Mouse (Mus musculus) neutrophil, adult 5-6 weeks (primary cell): ENCODE results near the gene Defb22. TPM values are rescaled to one million over a fixed set of nuclear protein-coding genes. Genes with fewer than 3 reads are reported as not detected.

Experiments
- ATAC-seq: fragments of 151-379, 151-347 bp; 2 replicates; pipeline ENCODE4 v1.8.0; 2017; ENCODE audit warnings: mild to moderate bottlenecking, moderate TSS enrichment; ENCODE audit not compliant: insufficient number of reproducible peaks, poor library complexity, low FRiP score, severe bottlenecking; ENCODE audit errors: extremely low read depth
- total RNA-seq: library from RNA; stranded (forward); fragments of 200-1000 nt; gene quantifications from 2 replicates; pipeline ENCODE4 v1.2.3, GENCODE M21; 2017

Gene Defb22
- not detected in 2 replicates for total RNA-seq

GRCm38 (mm10) chr2:152490038-152490437 is at the start of gene Defb22:
Gene Defb22, minus strand, starts transcription at chr2:152490138.
- ATAC-seq = no peak

GRCm38 (mm10) chr2:152517981-152518380 is 28.0 kb upstream of the Defb22 start, which contains the start of gene Defb28:
Gene Defb28, plus strand, starts transcription at chr2:152518255.
- ATAC-seq = no peak

DNA sequence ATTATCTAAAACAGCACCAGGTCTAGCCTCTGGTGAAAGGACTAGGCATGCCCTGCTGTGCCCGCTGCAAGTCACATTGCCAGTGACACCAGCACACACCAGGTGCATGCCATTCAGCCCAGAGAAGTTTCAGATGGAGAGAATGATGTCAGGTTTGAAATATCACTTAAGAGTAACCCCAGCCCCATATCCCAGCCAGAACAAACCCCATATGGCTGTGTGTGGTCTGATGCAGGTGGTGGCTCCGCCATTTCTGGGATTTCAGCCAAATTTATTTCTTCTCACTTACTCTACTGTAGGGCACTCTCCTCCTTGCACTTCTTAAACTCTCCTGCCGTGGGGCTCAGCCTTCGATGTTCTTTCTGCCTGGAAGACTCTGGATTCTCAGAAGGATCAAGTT is 26.1 kb upstream of the Defb22 start:
- ATAC-seq = no peak

DNA sequence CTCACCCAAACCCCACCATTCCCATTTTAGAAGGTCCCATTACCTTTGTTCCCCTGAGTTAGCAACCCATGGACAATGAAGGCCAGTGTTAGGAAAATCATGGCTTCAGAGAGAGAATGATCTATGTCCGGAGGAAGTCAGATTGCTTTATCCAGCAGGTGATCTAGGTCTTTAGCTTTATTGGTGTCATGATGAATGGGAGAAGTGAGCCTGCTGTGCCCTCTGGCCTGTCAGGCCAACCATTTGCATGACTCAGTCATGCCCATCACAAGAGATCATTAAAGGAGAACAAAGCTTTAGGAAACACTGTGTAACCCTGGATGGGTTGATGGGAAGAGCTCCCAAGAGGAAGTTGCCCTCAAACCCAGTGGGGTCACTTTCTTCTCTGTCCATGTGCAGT is 21.7 kb upstream of the Defb22 start, which contains the start of gene Defb26:
Gene Defb26, minus strand, starts transcription at position 101 of the 400 bp plus-strand sequence.
- ATAC-seq = no peak

DNA sequence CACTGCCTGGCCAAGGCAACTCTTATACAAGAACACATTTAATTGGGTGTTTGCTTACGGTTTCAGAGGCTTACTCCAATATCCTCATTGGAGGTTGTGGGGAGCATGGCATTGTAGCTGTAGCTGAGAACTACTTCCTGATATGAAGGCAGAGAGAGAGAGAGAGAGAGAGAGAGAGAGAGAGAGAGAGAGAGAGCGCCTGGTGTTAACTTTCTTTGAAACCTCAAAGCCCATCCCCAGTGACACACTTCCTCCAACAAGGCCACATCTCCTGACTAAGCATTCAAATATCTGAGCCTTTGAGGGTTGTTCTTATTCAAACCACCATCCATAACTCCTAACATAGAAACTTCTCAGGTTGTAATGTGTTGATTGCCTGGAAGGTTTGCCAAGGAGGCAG is 14.0 kb upstream of the Defb22 start:
- ATAC-seq = no peak

GRCm38 (mm10) chr2:152500863-152501229 is 10.9 kb upstream of the Defb22 start:
- ATAC-seq = no peak

DNA sequence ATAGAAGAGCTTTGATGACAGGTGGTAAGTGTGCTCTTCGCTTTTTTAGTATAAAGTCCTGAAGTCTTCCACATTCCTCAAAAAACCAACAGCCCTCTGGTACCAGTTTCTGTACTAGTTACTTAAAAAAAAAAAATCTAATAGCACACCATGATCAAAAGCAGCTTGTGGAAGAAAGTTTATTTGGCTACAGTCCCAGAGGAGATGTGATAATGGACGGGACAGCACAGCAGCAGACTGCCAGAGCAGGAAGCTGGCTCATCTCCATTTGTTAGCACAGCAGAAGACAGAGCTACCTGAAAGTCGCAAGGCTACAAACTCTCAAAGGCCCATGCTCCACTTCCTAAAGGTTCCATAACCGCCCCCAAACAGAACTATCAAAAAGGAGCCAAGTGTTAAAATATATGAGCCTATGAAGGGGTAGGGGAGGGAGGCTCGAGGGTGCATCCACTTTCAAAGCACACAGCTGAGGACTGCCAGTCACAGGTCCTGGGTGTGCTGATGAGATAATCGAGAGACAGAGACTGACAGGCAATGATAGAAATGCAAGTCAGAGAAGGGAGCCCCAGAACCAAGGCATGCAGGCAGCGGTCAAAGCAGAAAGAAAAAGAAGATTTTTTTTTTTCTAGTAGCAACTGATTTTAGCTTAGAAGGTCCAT is 10.4 kb upstream of the Defb22 start:
- no peak for ATAC-seq

DNA sequence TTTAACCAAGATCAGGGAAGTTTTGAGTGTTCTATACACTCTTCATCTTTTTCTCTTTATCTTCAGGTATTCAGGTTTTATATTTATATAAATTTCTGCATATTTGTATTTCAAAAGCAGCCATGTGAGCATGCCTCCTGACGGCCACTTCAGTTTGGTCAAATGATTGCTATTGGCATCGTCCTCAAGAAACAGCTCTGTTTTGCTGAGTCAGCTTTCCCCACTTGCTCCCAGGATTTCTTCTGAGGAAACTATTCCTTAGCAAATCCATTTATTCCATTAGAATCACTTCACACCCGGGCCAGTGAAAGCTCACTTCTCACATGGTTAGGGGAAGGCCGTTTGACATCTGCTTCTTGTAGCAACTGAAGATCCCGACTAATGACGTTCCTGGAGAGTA is 8.1 kb upstream of the Defb22 start:
- ATAC-seq = no peak

DNA sequence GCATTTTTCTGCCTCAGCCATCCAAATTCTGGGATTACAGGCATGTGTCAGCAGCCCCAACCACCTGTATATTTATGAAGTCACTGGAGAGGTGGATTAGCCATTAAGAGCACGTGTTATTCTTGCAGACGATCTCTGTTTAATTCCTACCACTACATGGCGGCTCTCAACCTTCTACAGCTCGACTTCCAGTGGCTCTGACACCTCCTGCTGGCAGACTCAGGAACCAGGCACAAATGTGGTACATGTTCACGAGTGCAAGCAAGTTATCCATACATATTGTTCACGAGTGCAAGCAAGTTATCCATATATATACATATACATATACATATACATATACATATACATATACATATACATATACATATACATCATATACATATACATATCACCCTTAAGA is 3.2 kb upstream of the Defb22 start:
- ATAC-seq = no peak

- no peak for ATAC-seq
Measured at GRCm38 (mm10) chr2:152487024-152487423, 2.9 kb downstream of the Defb22 start.

DNA sequence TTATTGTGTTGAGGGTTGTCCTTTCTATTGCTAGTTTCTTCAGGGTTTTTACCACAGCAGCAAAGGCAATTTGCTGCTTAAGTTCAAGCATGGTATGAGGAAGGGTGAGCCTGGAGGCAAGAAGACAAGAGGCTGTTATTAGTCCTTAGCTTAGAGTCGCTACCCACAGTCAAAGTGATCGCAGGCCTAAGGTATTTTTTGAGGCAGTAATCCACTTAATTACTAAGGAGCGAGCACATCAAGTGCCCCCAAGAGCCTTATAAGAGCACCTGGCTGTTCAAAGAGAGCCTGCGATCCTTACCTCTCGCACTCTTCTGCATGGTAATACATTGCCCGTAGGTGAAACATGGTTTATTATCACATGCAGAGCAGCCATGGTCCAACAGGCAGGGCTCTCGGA is 8.2 kb downstream of the Defb22 start:
- ATAC-seq = no peak

DNA sequence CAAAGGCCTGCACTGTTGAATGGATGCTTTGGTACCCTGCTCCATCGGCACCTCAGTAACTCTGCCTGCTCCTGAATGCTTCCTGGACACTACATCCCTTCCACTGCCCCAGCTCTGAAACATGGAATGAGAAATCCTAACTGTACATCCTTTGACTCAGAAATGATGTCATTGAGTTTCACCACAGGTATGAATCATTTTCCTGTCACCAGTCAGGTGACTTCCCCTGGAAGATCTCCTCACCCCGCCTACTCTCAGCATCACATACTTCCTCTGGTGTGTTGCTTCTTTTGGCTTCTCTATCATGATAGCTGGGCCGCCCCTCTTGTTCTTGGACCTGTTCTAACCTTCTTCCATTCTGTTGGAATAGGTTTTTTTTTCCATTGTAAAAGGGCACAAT is 9.1 kb downstream of the Defb22 start:
- ATAC-seq = no peak

- ATAC-seq = no peak
Measured at GRCm38 (mm10) chr2:152476763-152477162, 13.2 kb downstream of the Defb22 start, which contains the start of gene Defb20. Gene Defb20, plus strand, starts transcription at chr2:152477063.

- no peak for ATAC-seq
Measured at GRCm38 (mm10) chr2:152472434-152472833, 17.5 kb downstream of the Defb22 start.

DNA sequence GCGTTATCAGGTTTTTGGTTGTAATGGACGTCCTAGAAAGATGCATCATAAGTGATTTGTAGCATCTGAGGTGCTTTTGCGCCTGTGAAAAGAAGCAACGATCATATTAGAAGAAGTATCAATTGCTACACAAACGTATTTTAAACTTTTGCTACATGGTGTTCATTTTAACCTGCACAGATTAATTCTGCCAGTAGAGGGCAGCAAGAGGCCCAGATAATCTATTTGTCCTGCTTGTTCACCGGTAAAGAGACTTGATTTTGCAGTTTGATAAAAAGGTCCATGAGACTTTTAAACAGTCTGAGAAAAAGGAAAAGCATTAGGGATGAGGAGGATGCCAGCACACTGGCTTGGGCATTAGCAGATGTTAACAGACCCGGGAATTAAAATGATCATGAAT is 19.0 kb downstream of the Defb22 start:
- ATAC-seq = no peak

DNA sequence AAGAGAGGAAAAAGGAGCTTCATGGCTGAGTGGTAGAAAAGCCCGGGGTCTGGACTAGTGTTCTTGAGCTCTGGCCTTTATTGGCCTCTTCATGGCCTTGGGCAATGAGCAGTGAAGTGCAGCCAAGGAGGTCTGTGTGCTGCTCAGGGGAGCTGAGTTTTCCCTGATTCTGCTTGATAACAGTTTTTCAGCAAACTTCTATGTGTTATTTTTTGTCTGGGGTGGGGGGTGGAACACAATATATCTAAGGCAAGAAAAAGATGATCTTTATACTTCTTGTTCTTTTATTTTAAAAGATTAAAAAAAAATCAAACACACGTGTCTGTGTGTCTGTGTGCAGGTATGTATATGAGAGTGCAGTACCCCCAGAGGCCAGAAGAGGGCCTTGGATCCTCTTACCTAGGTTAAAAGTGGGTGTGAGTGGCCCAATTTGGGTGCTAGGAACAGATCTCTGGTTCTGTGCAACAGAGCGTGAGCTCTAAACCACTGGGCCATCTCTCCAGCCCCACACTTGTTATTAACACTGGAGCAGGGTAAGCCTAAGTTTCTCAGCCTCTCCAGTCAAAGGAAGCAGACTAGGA is 25.3 kb downstream of the Defb22 start, which contains the start of gene Defb23:
Gene Defb23, minus strand, starts transcription at position 51 of the 581 bp plus-strand sequence.
- no peak for ATAC-seq

GRCm38 (mm10) chr2:152459241-152459640 is 30.7 kb downstream of the Defb22 start:
- ATAC-seq = no peak

- ATAC-seq = no peak
Measured at GRCm38 (mm10) chr2:152452101-152452781, 37.7 kb downstream of the Defb22 start.

- no peak for ATAC-seq
Measured at GRCm38 (mm10) chr2:152450241-152450640, 39.7 kb downstream of the Defb22 start.

DNA sequence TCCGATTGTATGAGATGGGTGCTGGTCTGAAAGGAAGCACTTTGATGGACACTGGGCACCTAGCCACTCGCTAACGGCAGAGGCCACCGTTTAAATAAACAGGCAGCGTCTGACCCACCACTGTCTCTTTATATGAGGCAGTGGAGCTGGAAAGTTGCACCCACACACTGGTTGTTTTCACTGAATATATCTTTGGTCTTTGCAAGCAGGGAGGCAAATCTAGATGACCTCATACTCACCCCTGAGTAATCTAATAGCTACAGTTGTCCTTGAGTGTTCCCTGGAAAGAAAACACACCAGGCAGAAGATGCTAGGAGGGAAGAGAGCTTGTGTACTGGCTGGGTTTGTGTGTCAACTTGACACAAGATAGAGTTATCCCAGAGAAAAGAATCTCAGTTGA is 42.5 kb downstream of the Defb22 start:
- ATAC-seq = no peak
